Mouse (Mus musculus) bone marrow macrophage, adult 2 months (primary cell): ENCODE results near the gene Cavin1. TPM values are rescaled to one million over a fixed set of nuclear protein-coding genes. Genes with fewer than 3 reads are reported as not detected.

Experiments
- H3K27ac ChIP-seq: 2 replicates; pipeline ENCODE4 v1.5.1; 2012; ENCODE audit warnings: low read depth, low read length; ENCODE audit not compliant: insufficient read depth
- H3K4me1 ChIP-seq: 2 replicates; pipeline ENCODE4 v1.6.1; 2012; ENCODE audit warnings: low read length; ENCODE audit not compliant: control insufficient read depth, insufficient read depth
- H3K4me3 ChIP-seq: 2 replicates; pipeline ENCODE4 v1.5.1; 2012; ENCODE audit warnings: mild to moderate bottlenecking, low read length, moderate library complexity; ENCODE audit not compliant: insufficient read depth
- CTCF ChIP-seq: IDR thresholded peaks from 2 replicates; pipeline ENCODE4 v1.5.1; 2012; ENCODE audit warnings: low read depth, mild to moderate bottlenecking, low read length, moderate library complexity
- POLR2A ChIP-seq: IDR thresholded peaks from 2 replicates; pipeline ENCODE4 v1.6.1; 2012; ENCODE audit warnings: mild to moderate bottlenecking, low read depth, low read length, borderline replicate concordance
- polyA plus RNA-seq: library from polyadenylated mRNA; stranded (reverse); fragments of >200 nt; gene quantifications from 2 replicates; pipeline ENCODE4 v1.2.4, GENCODE M21; 2012; ENCODE audit not compliant: missing spikeins, insufficient read depth, insufficient read length

Gene Cavin1
- polyA plus RNA-seq, 1 experiment = 3.8 TPM

DNA sequence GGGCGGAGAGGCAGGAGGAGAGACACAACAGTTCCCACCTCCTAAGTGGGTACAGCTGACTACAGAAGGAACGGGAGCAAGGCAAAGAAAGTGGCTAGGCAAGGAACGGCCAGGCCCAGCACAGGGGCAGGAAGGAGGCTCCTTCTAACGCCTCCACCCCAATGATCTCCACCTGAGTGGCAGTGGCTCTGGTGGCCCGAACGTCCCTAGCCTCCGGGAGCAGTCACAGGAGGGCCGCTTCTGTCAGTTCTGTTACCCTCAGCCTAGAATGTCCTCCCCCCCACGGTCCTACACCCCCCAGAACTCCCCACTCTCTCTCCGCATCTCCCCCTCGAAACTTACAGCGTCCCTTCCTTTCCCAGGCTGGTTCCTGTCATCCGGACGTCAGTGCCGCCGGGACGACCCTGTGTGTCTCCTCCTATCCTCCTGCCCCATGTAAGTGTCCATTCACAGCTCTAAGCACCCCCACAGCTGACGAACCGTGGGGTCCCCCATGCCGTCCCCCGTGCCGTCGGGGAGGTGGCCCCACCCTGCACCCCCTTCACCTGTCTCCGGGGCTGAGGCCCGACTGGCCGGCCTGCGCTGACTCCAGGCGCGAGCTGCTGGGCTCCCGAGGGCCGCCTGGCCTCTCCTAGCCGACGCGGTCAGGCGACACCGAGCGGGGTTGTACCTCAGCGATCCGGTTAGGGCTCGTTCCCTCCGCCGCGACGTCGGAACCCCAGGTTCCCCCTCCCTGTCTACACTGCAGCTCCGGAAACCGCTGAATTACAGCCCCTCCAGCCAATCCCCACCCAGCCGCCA lies 31.8 kb downstream of the Cavin1 start:
- TF ChIP-seq POLR2A = no peak
- TF ChIP-seq CTCF = no peak
- Histone ChIP-seq H3K4me1 (peaks cover 33% of the 10 kb centered on the region), H3K27ac (peak overlapping the region; percentile 73), H3K4me3 (peak overlapping the region; percentile 77)

DNA sequence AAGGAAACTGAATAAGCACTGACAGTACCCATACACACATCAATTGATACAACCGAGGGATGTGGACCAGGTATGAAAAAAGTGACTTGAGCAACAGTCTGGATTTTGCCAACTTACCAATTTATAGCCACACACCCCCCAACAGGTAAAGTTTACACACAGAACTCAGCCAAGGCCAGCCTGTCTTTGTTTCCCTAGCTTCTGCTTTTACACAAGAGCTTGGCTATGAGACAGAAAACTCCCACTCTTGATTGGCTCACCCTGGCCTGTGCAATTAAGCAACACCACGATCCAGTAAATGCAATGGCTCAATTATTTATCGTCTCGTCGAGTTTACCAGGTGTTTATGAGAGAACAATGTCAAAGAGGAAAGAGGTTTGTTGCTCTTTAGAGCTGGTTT lies 32.6 kb downstream of the Cavin1 start:
- Histone ChIP-seq H3K27ac (peak overlapping the region; percentile 50), H3K4me1 (peaks cover 35% of the 10 kb centered on the region), H3K4me3 (peak overlapping the region; percentile 53)
- TF ChIP-seq POLR2A = no peak
- no peak for TF ChIP-seq CTCF

DNA sequence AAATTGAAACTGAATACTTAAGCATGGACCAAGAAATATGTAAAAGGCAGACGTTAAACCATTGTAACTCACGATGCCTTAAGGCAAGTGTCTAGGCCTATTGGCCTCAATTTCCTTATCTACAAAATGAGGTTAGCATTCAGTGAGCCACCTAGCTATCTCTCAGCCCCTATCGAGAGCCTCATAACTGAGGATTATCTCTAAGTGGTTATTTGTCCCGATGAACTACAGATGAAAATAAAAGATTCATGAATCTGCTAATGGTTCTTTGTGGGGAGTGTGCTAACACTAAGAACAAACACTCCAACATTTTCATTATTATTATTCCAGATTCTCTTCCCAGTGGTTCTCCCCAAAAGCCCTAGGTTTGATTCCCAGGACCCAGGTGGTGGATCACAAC lies 33.4 kb downstream of the Cavin1 start:
- H3K27ac ChIP-seq = no peak overlapping the region
- H3K4me3 ChIP-seq = no peak overlapping the region
- no peak for TF ChIP-seq CTCF
- TF ChIP-seq POLR2A = no peak
- peaks cover 35% of the 10 kb centered on the region for H3K4me1 ChIP-seq

DNA sequence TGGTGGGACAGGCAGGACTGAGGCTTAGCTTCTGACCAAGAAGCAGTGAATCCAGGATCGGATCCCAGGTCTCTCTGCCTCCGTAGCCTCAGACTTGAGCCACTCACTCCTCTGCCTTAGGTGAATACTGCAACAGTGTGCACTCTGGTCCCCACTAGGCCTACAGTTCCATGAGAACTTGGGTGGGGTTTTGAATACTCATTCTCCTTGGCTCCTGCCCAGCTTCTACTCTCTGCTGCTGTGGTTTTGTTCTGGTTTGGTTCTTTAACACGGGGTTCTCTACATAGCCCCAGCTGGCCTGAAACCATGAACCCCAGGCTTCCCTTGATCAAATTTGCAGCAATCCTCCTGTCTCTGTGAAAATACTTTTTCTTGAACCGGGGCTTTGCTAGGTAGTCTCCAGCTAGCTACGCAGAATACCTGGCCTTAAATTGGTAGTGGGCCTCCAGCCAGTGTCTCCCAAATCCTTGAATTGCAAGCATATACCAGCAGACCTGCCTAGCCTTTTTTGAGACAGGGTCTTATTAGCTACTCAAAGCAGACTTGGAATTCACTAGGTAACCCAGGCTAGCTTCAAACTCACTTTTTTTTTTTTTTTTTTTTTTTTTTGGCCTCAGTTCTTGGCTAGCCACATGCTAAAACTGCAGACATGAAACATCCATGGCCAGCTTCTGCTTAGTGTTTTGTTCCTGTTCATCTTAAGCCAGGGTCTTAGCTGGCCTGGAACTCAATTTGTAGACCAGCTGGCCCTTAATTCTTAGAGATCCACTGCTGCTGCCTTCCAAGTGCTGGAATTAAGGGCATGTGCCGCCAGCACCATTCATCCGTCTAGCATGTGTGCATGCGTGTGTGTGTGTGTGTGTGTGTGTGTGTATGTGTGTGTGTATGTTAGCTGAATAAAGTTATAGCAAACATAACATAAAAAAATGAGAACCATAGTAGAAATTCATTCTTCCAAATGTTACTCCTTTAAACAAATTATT lies 35.0 kb downstream of the Cavin1 start:
- no peak overlapping the region for H3K4me3 ChIP-seq
- H3K4me1 ChIP-seq = peaks cover 41% of the 10 kb centered on the region
- no peak for TF ChIP-seq CTCF
- no peak for TF ChIP-seq POLR2A
- H3K27ac ChIP-seq = no peak overlapping the region

DNA sequence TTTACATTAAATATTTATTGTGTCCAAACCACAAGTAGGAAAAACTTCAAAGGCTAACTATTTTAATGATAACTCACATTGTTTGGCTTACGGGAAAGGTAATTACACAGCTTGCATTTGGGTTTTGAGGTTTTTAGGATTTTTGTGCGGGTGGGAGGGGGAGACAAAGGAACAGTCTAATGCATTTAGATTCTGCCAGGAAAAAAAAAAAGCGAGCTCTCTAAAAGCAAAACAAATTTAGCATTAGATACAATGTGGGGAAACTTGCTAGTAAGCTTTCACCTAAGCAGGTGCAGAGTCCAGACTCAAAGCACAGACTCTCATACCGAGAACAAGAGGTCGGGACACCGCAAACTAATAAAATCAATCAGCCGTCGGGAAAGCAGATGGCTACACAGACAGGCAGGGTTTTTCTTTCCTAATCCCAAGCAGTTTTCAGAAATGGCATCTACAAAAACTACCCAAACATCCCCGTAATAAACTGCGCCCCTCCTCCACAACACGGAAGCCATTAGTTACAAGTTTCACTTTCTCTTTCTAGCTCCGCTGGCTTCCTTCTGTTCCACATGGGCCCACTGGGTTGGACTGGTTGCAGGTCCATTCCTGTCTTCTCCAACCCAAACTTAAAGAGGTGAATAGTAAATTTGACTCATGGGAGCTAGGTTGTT lies 39.3 kb downstream of the Cavin1 start:
- Histone ChIP-seq H3K4me3 (peak overlapping the region; percentile 70), H3K27ac (peak overlapping the region; percentile 65), H3K4me1 (peaks cover 47% of the 10 kb centered on the region)
- TF ChIP-seq CTCF (no peak), POLR2A (no peak)

DNA sequence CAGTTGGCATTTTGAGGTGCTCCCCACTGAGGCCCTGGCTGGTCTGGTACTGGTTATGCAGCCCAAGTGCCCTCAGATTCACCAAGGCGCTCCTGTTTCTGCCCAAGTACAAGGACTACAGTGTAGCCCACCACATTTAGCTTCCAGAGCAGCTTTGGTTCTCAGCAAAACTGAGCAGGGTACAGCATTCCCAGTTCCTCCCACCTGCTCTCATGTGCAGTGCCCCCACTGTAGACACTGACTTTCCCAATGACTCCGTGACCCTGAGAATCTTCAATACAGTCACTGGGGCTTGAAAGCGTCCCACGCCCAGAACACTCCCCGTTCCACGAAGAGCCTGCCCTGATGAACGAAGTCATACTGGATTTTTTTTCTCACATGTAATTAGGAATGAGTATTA lies 40.1 kb downstream of the Cavin1 start:
- Histone ChIP-seq H3K4me3 (no peak overlapping the region), H3K4me1 (peaks cover 39% of the 10 kb centered on the region), H3K27ac (no peak overlapping the region)
- TF ChIP-seq CTCF (no peak), POLR2A (no peak)

DNA sequence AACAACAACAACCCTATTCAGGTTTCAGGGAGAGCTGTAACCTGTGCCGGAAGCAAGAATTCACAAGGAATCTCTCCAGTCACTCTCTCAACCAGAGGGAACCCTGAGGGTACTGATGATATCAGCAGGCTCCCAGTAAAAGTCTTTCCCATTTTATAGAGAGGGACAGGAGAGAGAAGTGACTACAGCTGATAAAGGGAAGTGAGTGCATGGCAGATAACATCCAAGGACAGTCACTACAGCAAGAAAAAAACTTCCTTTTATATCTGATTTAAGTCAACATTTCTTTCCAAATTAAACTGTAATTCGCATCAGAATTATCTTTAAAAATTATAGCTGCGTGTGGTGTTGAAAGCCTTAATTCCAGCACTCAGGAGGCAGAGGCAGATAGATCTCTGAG lies 43.3 kb downstream of the Cavin1 start:
- H3K4me3 ChIP-seq = no peak overlapping the region
- peak overlapping the region; percentile 19; the same call in 1 of the 2 replicates for H3K27ac ChIP-seq
- TF ChIP-seq CTCF = no peak
- H3K4me1 ChIP-seq = peaks cover 23% of the 10 kb centered on the region

DNA sequence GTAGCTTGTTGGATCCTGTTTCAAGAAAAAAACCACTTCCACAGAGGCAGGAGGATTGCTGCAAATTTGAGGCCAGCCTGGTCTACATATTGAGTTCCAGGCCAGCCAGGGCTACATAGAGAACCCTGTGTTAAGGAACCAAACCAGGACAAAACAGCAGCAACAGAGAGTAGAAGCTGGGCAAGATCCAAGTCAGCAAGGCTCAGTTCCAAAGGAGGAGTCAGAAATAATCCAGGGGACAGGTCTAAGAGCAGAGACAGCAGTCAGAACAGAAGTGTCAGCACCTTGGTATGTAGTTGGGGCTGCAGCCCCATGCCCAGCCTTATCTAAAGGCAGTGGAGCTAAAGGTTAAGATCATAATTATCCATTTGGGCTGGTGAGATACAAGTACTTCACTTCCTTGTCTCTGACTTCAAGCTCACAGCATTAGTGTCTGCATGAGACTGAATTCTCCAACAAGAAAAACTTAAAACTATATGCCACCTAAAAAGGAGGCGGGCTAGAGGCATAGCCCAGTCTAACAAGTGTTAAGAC lies 46.2 kb downstream of the Cavin1 start:
- peaks cover 9% of the 10 kb centered on the region; the same call in 1 of the 2 replicates for H3K4me1 ChIP-seq
- no peak overlapping the region for H3K4me3 ChIP-seq
- TF ChIP-seq CTCF = no peak
- no peak for TF ChIP-seq POLR2A
- no peak overlapping the region for H3K27ac ChIP-seq

DNA sequence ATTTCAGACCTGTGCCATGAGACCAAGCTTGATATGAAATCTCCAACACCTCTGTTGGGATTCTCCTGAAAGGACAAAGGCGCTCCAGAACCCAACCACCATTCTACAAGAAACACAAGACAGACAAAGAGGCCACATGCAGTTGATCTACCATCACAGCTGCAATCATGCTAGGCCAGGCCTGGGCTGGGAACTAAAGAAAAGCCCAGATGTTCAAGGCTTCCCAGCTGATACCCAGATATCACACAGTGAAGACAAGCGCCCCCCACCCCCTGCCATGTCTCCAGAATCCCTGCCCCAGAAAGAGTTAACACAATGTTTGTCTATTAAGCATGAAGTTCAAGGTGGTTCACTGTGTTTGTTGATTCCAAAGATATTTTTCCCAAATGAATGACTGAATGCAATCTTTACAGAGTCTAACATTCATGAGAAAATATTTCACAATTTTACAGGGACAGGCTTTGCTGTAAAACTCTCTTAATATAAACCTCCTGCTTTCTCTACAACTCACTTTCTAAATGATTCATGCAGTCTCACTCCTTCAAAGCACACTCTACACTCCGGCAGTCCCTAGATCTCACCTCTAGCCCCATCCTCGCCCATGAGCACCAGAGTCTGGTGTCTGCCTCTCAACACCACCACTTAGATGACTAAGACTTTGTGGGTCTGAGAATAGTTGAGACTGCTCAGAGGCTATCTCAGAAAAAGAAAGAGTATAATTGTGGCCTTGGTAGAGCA lies 49.6 kb downstream of the Cavin1 start:
- no peak overlapping the region for H3K27ac ChIP-seq
- no peak for TF ChIP-seq POLR2A
- TF ChIP-seq CTCF = no peak
- no peak overlapping the region for H3K4me3 ChIP-seq
- H3K4me1 ChIP-seq = no peaks in the 10 kb centered on the region; the same call in 1 of the 2 replicates
